Mouse (Mus musculus) limb, embryonic 10.5 days (tissue): ENCODE results near the gene Phf23. TPM values are rescaled to one million over a fixed set of nuclear protein-coding genes. Genes with fewer than 3 reads are reported as not detected.

Experiments used
- DNase-seq: peaks from one replicate; pipeline ENCODE4 v3.0.0-alpha.2; 2017; ENCODE audit warnings: low spot score
- H3K27ac ChIP-seq: fragments of 300-500 bp; sonication (generic); 2 replicates; pipeline ENCODE4 v1.5.1; 2016; ENCODE audit warnings: mild to moderate bottlenecking
- H3K27me3 ChIP-seq: fragments of 300-500 bp; sonication (generic); 2 replicates; pipeline ENCODE4 v1.6.1; 2016; ENCODE audit warnings: low read depth, mild to moderate bottlenecking; ENCODE audit not compliant: poor library complexity, severe bottlenecking
- H3K36me3 ChIP-seq: fragments of 300-500 bp; sonication (generic); 2 replicates; pipeline ENCODE4 v1.6.1; 2016; ENCODE audit warnings: mild to moderate bottlenecking, moderate library complexity
- H3K4me1 ChIP-seq: fragments of 300-500 bp; sonication (generic); 2 replicates; pipeline ENCODE4 v1.6.1; 2016
- H3K4me3 ChIP-seq: fragments of 300-500 bp; sonication (generic); 2 replicates; pipeline ENCODE4 v1.5.1; 2016; ENCODE audit warnings: mild to moderate bottlenecking, moderate library complexity
- H3K9me3 ChIP-seq: fragments of 300-500 bp; sonication (generic); replicated peaks from 2 replicates; pipeline ENCODE4 v1.6.1; 2016; ENCODE audit warnings: mild to moderate bottlenecking
- WGBS: fragments of 180-500 bp; shearing (Covaris S2); methylation state at CpG from one replicate; pipeline ENCODE4 v1.1.7; 2016; 5-methylcytosine and 5-hydroxymethylcytosine counted together
- polyA plus RNA-seq: library from polyadenylated mRNA; unstranded; fragments of >200 nt; fragmentation: Nextera tagmentation; extraction: Ambion mirVana; gene quantifications from 2 replicates; pipeline ENCODE4 v1.2.1, GENCODE M21; 2016

The Phf23 gene
- polyA plus RNA-seq, 1 experiment from 2014 or later = 101 TPM

DNA sequence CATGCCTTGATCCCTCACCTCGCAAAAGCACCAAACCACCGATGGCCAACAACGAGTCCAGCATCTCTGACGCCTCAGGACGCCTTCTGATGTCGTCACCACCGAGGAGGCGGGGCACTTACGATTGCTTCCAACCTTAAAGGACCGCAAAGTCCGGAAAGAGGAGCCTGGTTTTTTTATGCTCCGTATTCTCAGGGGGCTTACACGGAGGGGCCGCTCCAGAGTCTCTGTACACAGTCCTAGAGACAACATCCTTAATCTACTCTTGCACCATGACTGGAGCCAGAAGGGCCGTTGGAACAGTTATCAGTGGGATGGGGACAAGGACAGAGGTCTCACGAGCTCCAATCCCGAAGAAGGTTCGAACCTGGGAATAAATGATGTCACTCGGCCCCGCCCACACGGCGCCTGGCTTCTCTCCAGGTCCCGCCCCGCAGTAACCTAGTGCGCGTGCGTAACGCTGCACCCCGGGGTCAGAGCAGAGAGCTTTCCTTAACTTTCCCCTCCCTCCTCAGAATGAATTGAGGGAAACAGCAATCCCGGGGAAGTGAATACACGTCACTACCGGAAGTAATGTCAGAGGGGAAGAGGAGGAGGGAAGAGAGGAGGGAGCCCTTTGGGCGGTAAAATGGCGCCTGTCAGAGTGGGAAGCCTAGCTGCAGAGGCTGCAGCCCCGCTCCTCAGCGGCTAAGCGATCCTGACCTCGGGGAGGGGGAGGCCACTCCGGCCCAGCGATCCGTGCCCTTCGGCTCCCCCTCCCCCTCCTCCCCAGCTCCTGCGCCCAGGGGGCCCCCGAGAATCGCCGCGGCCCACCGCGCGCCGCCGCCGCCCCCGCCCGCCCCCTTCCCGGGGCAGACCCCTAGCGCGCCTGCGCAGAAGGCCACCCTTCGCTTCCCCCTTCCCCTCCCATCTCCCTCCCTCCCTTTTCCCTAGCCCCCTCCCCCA lies 15.1 kb upstream of the Phf23 start:
- H3K4me3 ChIP-seq = peak overlapping the region; percentile 98
- no peaks in the 10 kb centered on the region for H3K27me3 ChIP-seq
- H3K36me3 ChIP-seq = peaks cover 62% of the 10 kb centered on the region
- under 1% methylated on average over 51 of the region's 60 CpGs for WGBS
- peaks cover 26% of the 10 kb centered on the region for H3K4me1 ChIP-seq
- H3K9me3 ChIP-seq = no peaks in the 10 kb centered on the region
- peak; percentile 99 for DNase-seq
- H3K27ac ChIP-seq = peak overlapping the region; percentile 98

DNA sequence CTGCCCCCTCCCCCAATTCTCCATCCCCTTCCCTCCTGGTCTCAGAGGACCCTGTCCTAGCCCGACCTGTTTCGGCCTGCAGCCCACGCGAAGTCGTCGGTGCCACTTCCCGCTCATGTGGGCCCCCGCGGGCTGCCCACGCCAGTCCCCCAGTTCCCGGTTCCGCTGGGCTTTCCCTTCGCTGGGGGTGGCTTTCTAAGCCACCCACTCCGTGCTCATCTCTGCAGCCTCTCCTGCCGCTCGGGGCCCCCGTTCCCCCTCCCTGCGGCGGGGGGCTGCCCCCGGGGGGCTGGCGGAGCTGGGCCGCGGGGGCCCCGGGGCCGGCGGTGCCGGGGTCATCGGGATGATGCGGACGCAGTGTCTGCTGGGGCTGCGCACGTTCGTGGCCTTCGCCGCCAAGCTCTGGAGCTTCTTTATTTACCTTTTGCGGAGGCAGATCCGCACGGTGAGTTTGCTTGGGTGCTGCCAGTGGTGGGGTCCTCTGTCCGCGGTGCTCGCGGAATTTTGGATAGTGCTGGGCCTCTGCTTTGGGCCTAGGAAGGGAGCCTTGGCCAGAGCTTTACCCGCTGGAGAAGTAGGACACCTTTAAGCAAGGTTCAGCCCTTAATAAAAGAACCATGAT lies 14.3 kb upstream of the Phf23 start, which contains the start of gene Ctdnep1:
TSS of gene Ctdnep1 (plus strand) at position 16 of the 622 bp plus-strand sequence.
- Histone ChIP-seq H3K9me3 (no peaks in the 10 kb centered on the region), H3K4me1 (peaks cover 26% of the 10 kb centered on the region), H3K27me3 (no peaks in the 10 kb centered on the region), H3K27ac (peak within 1 kb of the TSS; percentile 98), H3K4me3 (peak within 1 kb of the TSS; percentile 98), H3K36me3 (peaks cover 61% of the 10 kb centered on the region)
- under 1% methylated on average over 43 of the region's 43 CpGs for whole genome bisulfite sequencing
- no peak for DNase-seq

DNA sequence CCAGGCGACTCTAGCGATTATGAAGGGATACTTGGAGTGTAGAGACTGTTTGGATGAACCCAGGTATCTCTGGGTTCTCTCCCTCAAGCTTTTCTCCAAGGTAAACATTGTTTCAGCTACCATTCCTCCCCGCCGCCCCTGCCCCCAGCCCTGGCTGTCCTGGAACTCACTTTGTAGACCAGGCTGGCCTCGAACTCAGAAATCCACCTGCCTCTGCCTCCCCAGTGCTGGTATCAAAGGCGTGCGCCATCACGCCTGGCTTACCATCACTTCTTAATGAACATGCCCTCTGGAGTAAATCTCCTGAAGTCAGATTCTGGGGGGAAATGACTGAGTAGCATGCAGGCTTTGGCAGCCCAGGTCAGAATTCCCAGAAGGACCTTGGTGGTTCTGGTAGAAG lies 13.4 kb upstream of the Phf23 start, which contains the start of gene Elp5:
TSS of gene Elp5 (minus strand) at position 293 of the 400 bp plus-strand sequence.
- DNase-seq = no peak
- 65% methylated on average over 8 of the region's 8 CpGs for WGBS
- Histone ChIP-seq H3K9me3 (no peaks in the 10 kb centered on the region), H3K4me1 (peaks cover 26% of the 10 kb centered on the region), H3K27me3 (no peaks in the 10 kb centered on the region), H3K36me3 (peaks cover 61% of the 10 kb centered on the region), H3K27ac (peak within 1 kb of the TSS; percentile 98), H3K4me3 (peak within 1 kb of the TSS; percentile 98)

DNA sequence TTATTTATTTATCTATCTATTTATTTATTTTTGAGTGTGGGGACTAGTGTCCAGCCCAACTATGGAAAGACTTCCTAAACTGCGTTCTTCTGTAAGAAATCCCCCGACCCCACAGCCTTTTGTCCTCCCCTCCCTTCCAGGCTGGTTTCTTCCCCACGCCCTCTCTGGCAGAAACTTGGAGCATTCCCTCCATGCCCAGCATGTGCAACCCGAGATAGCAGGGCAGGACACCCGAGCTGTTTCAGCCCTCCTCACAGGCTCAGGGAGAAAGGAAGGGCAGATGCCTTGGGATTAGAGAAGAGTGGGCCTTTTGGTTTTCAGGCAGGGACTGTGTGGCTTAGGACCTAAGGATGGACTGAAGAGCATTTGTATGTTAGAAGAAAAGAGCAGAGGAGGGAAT lies 12.7 kb upstream of the Phf23 start:
- Histone ChIP-seq H3K27me3 (no peaks in the 10 kb centered on the region), H3K27ac (peak overlapping the region; percentile 50; the same call in 1 of the 2 replicates), H3K36me3 (peaks cover 61% of the 10 kb centered on the region), H3K4me1 (peaks cover 26% of the 10 kb centered on the region), H3K4me3 (peak overlapping the region; percentile 98), H3K9me3 (no peaks in the 10 kb centered on the region)
- no peak for DNase-seq
- WGBS = 44% methylated on average over 5 of the region's 5 CpGs

DNA sequence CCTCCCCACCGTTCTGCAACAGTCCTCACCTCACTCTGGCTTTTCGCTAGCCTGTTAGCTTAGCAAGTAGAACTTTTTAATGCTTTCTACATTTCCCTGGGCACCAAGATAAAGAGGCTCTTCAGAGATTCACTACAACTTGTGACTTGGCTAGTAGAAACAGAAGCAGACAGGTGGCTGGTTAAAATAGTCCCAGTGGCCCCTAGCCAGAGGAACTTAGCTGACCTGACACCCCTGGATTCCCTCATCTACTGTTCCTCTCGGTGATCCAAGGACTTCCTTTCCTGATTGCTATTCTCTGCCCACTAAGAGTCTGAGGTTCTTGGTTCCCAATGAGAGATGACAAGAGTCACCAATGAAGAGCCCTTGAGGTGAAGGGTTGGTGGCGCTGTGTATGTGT lies 12.2 kb upstream of the Phf23 start:
- Histone ChIP-seq H3K27ac (no peak overlapping the region), H3K36me3 (peaks cover 61% of the 10 kb centered on the region), H3K4me3 (peak overlapping the region; percentile 98), H3K4me1 (peaks cover 26% of the 10 kb centered on the region), H3K27me3 (no peaks in the 10 kb centered on the region), H3K9me3 (no peaks in the 10 kb centered on the region)
- DNase-seq = no peak
- 89% methylated on average over 4 of the region's 4 CpGs for WGBS

DNA sequence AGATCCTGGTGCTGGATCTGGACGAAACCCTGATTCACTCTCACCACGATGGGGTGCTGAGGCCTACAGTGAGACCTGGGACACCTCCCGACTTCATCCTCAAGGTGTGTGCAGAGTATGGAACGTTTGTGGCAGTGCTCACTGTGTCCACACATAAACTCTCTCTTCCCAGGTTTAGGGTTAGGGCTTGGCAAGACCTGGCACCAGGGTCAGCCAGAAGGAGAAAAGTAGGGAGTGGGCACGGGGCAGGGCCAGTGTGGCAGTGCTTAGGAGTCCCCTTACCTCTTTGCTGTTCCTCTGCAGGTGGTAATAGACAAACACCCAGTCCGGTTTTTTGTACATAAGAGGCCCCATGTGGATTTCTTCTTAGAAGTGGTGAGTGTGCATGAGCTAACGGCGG lies 11.1 kb upstream of the Phf23 start:
- 0 out of 2 replicates have a peak overlapping the region, but pooled peaks have one; percentile 6 for H3K4me3 ChIP-seq

DNA sequence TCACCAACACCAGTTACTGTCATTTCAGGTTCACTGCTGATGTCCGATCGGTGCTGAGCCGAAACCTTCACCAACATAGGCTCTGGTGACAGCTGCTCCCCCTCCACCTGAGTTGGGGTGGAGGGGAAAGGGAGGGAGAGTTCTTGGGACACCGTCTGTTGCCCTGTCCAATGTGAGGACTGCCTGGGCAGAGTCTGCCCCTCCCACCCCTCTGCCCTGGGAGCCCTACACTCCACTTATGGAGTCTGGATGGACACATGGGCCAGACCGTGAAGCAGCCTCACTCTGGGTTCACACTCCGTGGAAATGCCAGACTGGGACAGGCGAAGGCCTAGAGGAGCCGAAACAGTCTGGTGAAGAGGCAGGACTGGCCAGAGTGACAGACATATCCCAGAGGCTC lies 5.6 kb upstream of the Phf23 start:
- H3K4me3 ChIP-seq = no peak overlapping the region
- 86% methylated on average over 8 of the region's 8 CpGs for WGBS
- no peak for DNase-seq
- H3K4me1 ChIP-seq = peaks cover 19% of the 10 kb centered on the region
- H3K27ac ChIP-seq = no peak overlapping the region
- peaks cover 71% of the 10 kb centered on the region for H3K36me3 ChIP-seq
- no peaks in the 10 kb centered on the region for H3K9me3 ChIP-seq
- no peaks in the 10 kb centered on the region for H3K27me3 ChIP-seq

More for the DNA sequence above, 11.1 kb upstream of the Phf23 start:
- WGBS = 90% methylated on average over 8 of the region's 8 CpGs
- Histone ChIP-seq H3K9me3 (no peaks in the 10 kb centered on the region), H3K4me1 (peaks cover 22% of the 10 kb centered on the region), H3K27ac (no peak overlapping the region), H3K27me3 (no peaks in the 10 kb centered on the region), H3K36me3 (peaks cover 65% of the 10 kb centered on the region)
- DNase-seq = no peak

DNA sequence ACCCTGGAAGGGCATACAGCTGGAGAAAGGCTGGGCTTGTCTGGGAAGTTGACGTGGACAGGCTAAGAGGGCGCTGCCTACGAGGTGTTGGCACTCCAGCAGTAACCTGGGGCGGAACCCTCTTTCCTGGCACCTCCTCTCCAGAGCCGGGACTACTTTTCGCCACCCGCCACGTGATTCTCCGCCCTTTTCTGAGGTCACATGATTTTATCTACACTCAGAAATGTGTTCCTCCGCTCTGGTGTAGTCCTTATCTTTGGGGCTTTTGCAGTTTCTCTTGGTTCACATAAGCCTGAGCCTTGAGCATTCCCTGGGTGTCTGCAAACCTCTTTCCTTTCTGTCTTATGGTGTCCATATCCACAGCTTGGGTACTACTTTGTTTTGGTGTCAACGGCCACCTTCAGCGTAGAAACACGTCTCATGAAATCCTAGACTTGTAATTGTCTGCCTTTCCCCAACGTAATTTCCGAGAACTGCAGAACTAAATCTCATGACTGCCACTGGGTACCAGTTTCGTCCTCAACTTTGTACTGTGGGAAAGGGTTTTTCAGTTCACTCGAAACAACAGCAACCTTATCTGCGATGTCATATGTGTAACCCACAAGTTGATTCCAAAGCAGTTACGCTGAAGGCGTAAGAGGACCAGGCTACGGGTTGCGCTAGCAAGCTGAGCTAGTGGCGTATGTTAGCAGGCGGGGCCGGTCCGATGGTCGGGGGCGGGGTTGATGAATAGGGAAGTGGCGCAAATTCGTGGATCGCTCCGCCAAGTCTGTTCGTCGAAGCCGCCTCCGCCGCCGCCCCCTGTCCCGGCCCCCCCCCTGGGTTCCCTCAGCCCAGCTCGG lies 4.5 kb upstream of the Phf23 start, which contains the start of gene Gabarap:
TSS of gene Gabarap (plus strand) at position 294 of the 842 bp plus-strand sequence.
- peak; percentile 96 for DNase-seq
- H3K36me3 ChIP-seq = peaks cover 63% of the 10 kb centered on the region
- H3K4me3 ChIP-seq = peak within 1 kb of the TSS; percentile 69
- H3K27me3 ChIP-seq = no peaks in the 10 kb centered on the region
- under 1% methylated on average over 40 of the region's 40 CpGs for WGBS
- H3K4me1 ChIP-seq = peaks cover 22% of the 10 kb centered on the region
- H3K27ac ChIP-seq = peak within 1 kb of the TSS; percentile 89
- no peaks in the 10 kb centered on the region for H3K9me3 ChIP-seq

DNA sequence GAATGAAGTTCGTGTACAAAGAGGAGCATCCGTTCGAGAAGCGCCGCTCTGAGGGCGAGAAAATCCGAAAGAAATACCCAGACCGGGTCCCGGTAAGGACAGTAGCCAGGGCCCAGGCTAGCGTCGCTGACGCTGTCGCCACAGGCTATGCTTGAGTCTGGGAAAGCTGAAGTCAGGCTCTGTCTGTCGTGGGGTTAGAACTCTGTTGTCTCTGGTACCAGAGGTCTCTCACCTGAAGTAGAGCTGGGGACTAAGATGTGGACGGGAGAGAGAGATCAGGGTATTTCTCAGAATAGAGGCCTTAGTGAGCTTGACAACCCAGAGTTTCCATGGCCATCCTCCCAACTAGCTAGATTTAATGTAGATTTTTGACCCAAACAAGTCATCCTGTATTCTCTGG lies 3.9 kb upstream of the Phf23 start:
- Histone ChIP-seq H3K4me1 (peaks cover 22% of the 10 kb centered on the region), H3K4me3 (peak overlapping the region; percentile 69), H3K27me3 (no peaks in the 10 kb centered on the region), H3K27ac (peak overlapping the region; percentile 89), H3K36me3 (peaks cover 57% of the 10 kb centered on the region), H3K9me3 (no peaks in the 10 kb centered on the region)
- no peak for DNase-seq
- under 1% methylated on average over 15 of the region's 15 CpGs for WGBS

DNA sequence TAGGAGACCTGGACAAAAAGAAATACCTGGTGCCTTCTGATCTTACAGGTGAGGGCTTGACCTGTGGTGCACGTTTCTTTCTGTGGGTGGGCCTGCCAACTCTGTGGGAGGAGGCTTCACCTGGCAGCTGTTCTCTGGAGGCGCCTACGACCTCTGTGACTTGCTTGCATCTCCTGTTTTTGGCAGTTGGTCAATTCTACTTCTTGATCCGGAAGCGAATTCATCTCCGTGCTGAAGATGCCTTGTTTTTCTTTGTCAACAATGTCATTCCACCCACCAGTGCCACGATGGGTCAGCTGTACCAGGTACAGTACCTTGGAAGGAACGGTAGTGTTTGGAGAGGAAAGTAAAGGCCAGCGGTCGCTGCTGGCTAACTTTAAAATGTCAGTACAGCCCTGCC lies 3.2 kb upstream of the Phf23 start:
- no peak for DNase-seq
- peaks cover 27% of the 10 kb centered on the region for H3K4me1 ChIP-seq
- H3K36me3 ChIP-seq = peaks cover 50% of the 10 kb centered on the region
- no peak overlapping the region for H3K27ac ChIP-seq
- peak overlapping the region; percentile 69 for H3K4me3 ChIP-seq
- H3K27me3 ChIP-seq = no peaks in the 10 kb centered on the region
- 85% methylated on average over 10 of the region's 10 CpGs for WGBS
- no peaks in the 10 kb centered on the region for H3K9me3 ChIP-seq

DNA sequence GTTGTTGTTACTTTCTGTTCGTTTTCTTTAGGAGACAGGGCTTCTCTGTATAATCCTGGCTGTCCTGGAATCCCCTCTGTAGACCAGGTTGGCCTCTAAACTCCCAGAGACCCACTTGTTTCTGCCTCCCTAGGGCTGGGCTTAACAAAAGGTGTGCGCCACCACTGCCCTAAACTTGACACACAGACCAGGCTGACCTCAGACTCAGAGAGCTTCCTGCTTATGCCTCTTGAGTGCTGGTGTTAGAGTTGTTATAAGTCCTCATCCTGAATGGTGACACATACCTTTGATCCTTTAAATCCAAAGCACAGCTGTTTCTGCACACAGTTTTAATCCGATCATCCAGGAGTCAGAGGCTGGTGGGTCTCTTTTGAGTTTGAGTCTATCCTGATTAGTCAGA lies 2.6 kb upstream of the Phf23 start:
- peaks cover 32% of the 10 kb centered on the region for H3K4me1 ChIP-seq
- H3K9me3 ChIP-seq = no peaks in the 10 kb centered on the region
- WGBS = 87% methylated on average over 3 of the region's 3 CpGs
- H3K4me3 ChIP-seq = 0 out of 2 replicates have a peak overlapping the region, but pooled peaks have one; percentile 69
- no peaks in the 10 kb centered on the region for H3K27me3 ChIP-seq
- H3K36me3 ChIP-seq = peaks cover 50% of the 10 kb centered on the region
- no peak for DNase-seq
- no peak overlapping the region for H3K27ac ChIP-seq

DNA sequence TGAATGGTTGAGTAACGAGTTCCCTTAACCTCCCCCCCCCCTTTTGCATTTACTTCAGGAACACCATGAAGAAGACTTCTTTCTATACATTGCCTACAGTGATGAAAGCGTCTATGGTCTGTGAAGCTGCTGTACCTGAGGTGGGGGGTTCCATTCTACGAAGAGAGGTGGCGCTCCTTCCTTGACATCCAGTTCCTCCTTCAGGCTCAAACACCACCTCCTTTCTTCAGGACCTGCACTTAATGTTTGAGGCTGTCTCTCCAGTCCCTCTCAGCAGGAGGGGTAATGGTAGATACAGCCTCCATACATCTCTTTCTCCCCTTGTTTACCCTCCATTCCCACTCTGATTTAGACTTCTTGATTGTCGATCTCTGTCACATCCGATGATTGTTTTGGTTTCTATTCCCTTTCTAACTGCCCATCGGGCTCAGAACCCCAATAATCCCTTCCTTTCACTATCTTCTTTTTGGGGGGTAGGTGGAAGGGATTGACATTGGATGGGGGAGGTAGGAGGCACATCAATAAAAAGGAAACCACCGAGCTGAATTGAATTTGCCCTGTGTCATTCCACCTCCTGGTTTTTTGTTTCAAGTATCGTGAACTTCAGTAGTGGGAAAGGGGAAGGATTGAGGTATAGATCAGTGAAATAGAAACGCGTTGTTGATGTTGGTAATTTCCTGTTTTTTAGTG lies 1.0 kb upstream of the Phf23 start:
- no peak for DNase-seq
- no peaks in the 10 kb centered on the region for H3K9me3 ChIP-seq
- H3K36me3 ChIP-seq = peaks cover 50% of the 10 kb centered on the region
- H3K4me1 ChIP-seq = peaks cover 42% of the 10 kb centered on the region
- H3K27ac ChIP-seq = no peak overlapping the region
- no peaks in the 10 kb centered on the region for H3K27me3 ChIP-seq
- peak overlapping the region; percentile 98 for H3K4me3 ChIP-seq
- WGBS = 87% methylated on average over 11 of the region's 11 CpGs
